Mouse (Mus musculus) stomach, postnatal 0 days (tissue): ENCODE results near the gene G430095P16Rik. TPM values are rescaled to one million over a fixed set of nuclear protein-coding genes. Genes with fewer than 3 reads are reported as not detected.

Experiments used
- ATAC-seq: fragments of 200-750 bp; cut with Nextera tagmentation; 2 replicates; pipeline ENCODE4 v1.8.0; 2017; ENCODE audit not compliant: low FRiP score, low TSS enrichment
- DNase-seq: peaks from one replicate; pipeline ENCODE4 v3.0.0-alpha.2; 2016; ENCODE audit warnings: low spot score
- H3K27ac ChIP-seq: fragments of 300-500 bp; sonication (generic); replicated peaks from 2 replicates; pipeline ENCODE4 v1.5.1; 2014; ENCODE audit warnings: mild to moderate bottlenecking, control low read depth
- H3K27me3 ChIP-seq: fragments of 300-500 bp; sonication (generic); 2 replicates; pipeline ENCODE4 v1.6.1; 2014; ENCODE audit warnings: low read length; ENCODE audit not compliant: control insufficient read depth, insufficient read depth
- H3K36me3 ChIP-seq: fragments of 300-500 bp; sonication (generic); 2 replicates; pipeline ENCODE4 v1.6.1; 2014; ENCODE audit warnings: low read length, mixed read lengths; ENCODE audit not compliant: control insufficient read depth, insufficient read depth
- H3K4me1 ChIP-seq: fragments of 300-500 bp; sonication (generic); replicated peaks from 2 replicates; pipeline ENCODE4 v1.6.1; 2014; ENCODE audit warnings: antibody characterized with exemption; ENCODE audit not compliant: control insufficient read depth, insufficient read depth
- H3K4me2 ChIP-seq: fragments of 300-500 bp; sonication (generic); replicated peaks from 2 replicates; pipeline ENCODE4 v1.6.1; 2014; ENCODE audit warnings: low read depth, mild to moderate bottlenecking, control low read depth, moderate library complexity
- H3K4me3 ChIP-seq: fragments of 300-500 bp; sonication (generic); 2 replicates; pipeline ENCODE4 v1.5.1; 2014; ENCODE audit warnings: low read depth, low read length, control low read depth
- H3K9ac ChIP-seq: fragments of 300-500 bp; sonication (generic); 2 replicates; pipeline ENCODE4 v1.6.1; 2014; ENCODE audit warnings: mild to moderate bottlenecking, low read length, control low read depth, mixed read lengths
- H3K9me3 ChIP-seq: fragments of 300-500 bp; sonication (generic); 2 replicates; pipeline ENCODE4 v1.6.1; 2016; ENCODE audit warnings: low read length; ENCODE audit not compliant: control insufficient read depth
- CTCF ChIP-seq: IDR thresholded peaks from 2 replicates; pipeline ENCODE4 v1.5.1; 2016; ENCODE audit warnings: antibody characterized with exemption, low read depth, mild to moderate bottlenecking, moderate library complexity
- EP300 ChIP-seq: optimal IDR thresholded peaks from 2 replicates; pipeline ENCODE3; 2016; ENCODE audit warnings: antibody characterized with exemption
- whole genome bisulfite sequencing: fragments of 180-500 bp; shearing (Covaris S2); extraction: QIAGEN DNeasy Blood & Tissue Kit; methylation state at CpG from one replicate; pipeline ENCODE4 v1.1.7; 2014; 5-methylcytosine and 5-hydroxymethylcytosine counted together
- polyA plus RNA-seq: library from polyadenylated mRNA; unstranded; fragments of >200 nt; fragmentation: Nextera tagmentation; extraction: Ambion mirVana; gene quantifications from 2 replicates; pipeline ENCODE4 v1.2.1, GENCODE M21; 2015

Gene G430095P16Rik
- polyA plus RNA-seq, 1 experiment from 2014 or later: 2.0 TPM

GRCm38 (mm10) chr8:84728474-84728873 is 5.7 kb downstream of the G430095P16Rik start:
- Histone ChIP-seq H3K4me1 (peaks cover 43% of the 10 kb centered on the region), H3K9me3 (no peaks in the 10 kb centered on the region), H3K4me3 (no peak overlapping the region), H3K27ac (no peak overlapping the region), H3K27me3 (no peaks in the 10 kb centered on the region), H3K36me3 (0 out of 2 replicates have a peak, but pooled peaks cover 2% of the 10 kb centered on the region), H3K9ac (no peak overlapping the region), H3K4me2 (no peak overlapping the region)
- TF ChIP-seq CTCF (no peak), EP300 (no peak)
- no peak for ATAC-seq
- WGBS: 72% methylated on average over 3 of the region's 3 CpGs
- no peak for DNase-seq

GRCm38 (mm10) chr8:84729921-84730362 is 7.1 kb downstream of the G430095P16Rik start:
- Histone ChIP-seq H3K4me3 (no peak overlapping the region), H3K27me3 (no peaks in the 10 kb centered on the region), H3K27ac (peak overlapping the region; percentile 88), H3K36me3 (0 out of 2 replicates have a peak, but pooled peaks cover 2% of the 10 kb centered on the region), H3K4me2 (no peak overlapping the region), H3K9ac (no peak overlapping the region), H3K9me3 (no peaks in the 10 kb centered on the region), H3K4me1 (peaks cover 33% of the 10 kb centered on the region)
- no peak for DNase-seq
- TF ChIP-seq EP300: no peak
- no peak for TF ChIP-seq CTCF
- no peak for ATAC-seq
- WGBS: 70% methylated on average over 16 of the region's 16 CpGs

- peak overlapping the region; percentile 88 for H3K27ac ChIP-seq
- no peak overlapping the region for H3K4me3 ChIP-seq
- no peaks in the 10 kb centered on the region for H3K9me3 ChIP-seq
- WGBS: 46% methylated on average over 9 of the region's 9 CpGs
- no peak for TF ChIP-seq EP300
- TF ChIP-seq CTCF: no peak
- H3K4me2 ChIP-seq: peak overlapping the region; percentile 23; the same call in 1 of the 2 replicates
- DNase-seq: peak; percentile 75
- H3K36me3 ChIP-seq: no peaks in the 10 kb centered on the region
- peak overlapping the region; percentile 47 for H3K9ac ChIP-seq
- H3K27me3 ChIP-seq: no peaks in the 10 kb centered on the region
- peak; percentile 26; the same call in 1 of the 2 replicates for ATAC-seq
- H3K4me1 ChIP-seq: peaks cover 27% of the 10 kb centered on the region
Observed at GRCm38 (mm10) chr8:84730541-84731370, 7.9 kb downstream of the G430095P16Rik start.

GRCm38 (mm10) chr8:84731371-84732177 is 8.8 kb downstream of the G430095P16Rik start:
- WGBS: 44% methylated on average over 11 of the region's 11 CpGs
- DNase-seq (peak; percentile 56), ATAC-seq (peak; percentile 33; the same call in 1 of the 2 replicates)
- H3K27me3 ChIP-seq: no peaks in the 10 kb centered on the region
- H3K4me1 ChIP-seq: peaks cover 27% of the 10 kb centered on the region
- TF ChIP-seq CTCF (no peak), EP300 (no peak)
- H3K9me3 ChIP-seq: no peaks in the 10 kb centered on the region
- no peak overlapping the region for H3K4me3 ChIP-seq
- 0 out of 2 replicates have a peak overlapping the region, but pooled peaks have one; percentile 23 for H3K4me2 ChIP-seq
- H3K27ac ChIP-seq: peak overlapping the region; percentile 88
- no peaks in the 10 kb centered on the region; the same call in 1 of the 2 replicates for H3K36me3 ChIP-seq
- peak overlapping the region; percentile 47 for H3K9ac ChIP-seq

GRCm38 (mm10) chr8:84732545-84732944 is 9.7 kb downstream of the G430095P16Rik start:
- no peak overlapping the region for H3K4me2 ChIP-seq
- ATAC-seq: no peak
- TF ChIP-seq EP300 (no peak), CTCF (no peak)
- 47% methylated on average over 5 of the region's 5 CpGs for WGBS
- no peaks in the 10 kb centered on the region for H3K27me3 ChIP-seq
- H3K9ac ChIP-seq: peak overlapping the region; percentile 27; the same call in 1 of the 2 replicates
- H3K36me3 ChIP-seq: no peaks in the 10 kb centered on the region; the same call in 1 of the 2 replicates
- peaks cover 27% of the 10 kb centered on the region for H3K4me1 ChIP-seq
- no peak overlapping the region for H3K4me3 ChIP-seq
- DNase-seq: no peak
- peak overlapping the region; percentile 88 for H3K27ac ChIP-seq
- H3K9me3 ChIP-seq: no peaks in the 10 kb centered on the region
